Mouse (Mus musculus): ENCODE results near the gene Rbfox2.

Rbfox2 gene

GRCm38 (mm10) chr15:77331444-77331843 is 24.6 kb upstream of the Rbfox2 start:
- no peak for DNase-seq (ENCODE audit: low spot score in 2 of 2)

- no peak for DNase-seq (ENCODE audit: low spot score in 2 of 2)
Observed at GRCm38 (mm10) chr15:77329681-77330180, 22.9 kb upstream of the Rbfox2 start.

- DNase-seq (ENCODE audit: low spot score in 2 of 2), result no peak
Observed at GRCm38 (mm10) chr15:77326361-77326760, 19.6 kb upstream of the Rbfox2 start.

- DNase-seq (ENCODE audit: low spot score in 2 of 2), result no peak
Observed at GRCm38 (mm10) chr15:77324426-77324825, 17.6 kb upstream of the Rbfox2 start.

- DNase-seq (ENCODE audit: low spot score in 2 of 2), result no peak
Observed at GRCm38 (mm10) chr15:77323226-77323625, 16.4 kb upstream of the Rbfox2 start.

GRCm38 (mm10) chr15:77313701-77314100 is 6.9 kb upstream of the Rbfox2 start:
- DNase-seq (ENCODE audit: low spot score in 2 of 2), result no peak

GRCm38 (mm10) chr15:77312796-77313195 is 6.0 kb upstream of the Rbfox2 start:
- no peak for DNase-seq (ENCODE audit: low spot score in 2 of 2)

- no peak for DNase-seq (ENCODE audit: low spot score in 2 of 2)
Observed at GRCm38 (mm10) chr15:77307767-77308495, 1.1 kb upstream of the Rbfox2 start.

GRCm38 (mm10) chr15:77305852-77306546 is 805 bp downstream of the Rbfox2 start:
- DNase-seq (ENCODE audit: low spot score in 2 of 2), result no peak

- DNase-seq (ENCODE audit: low spot score in 2 of 2), result no peak
Observed at GRCm38 (mm10) chr15:77304960-77305359, 1.8 kb downstream of the Rbfox2 start.

GRCm38 (mm10) chr15:77301122-77301521 is 5.7 kb downstream of the Rbfox2 start:
- no peak for DNase-seq (ENCODE audit: low spot score in 2 of 2)

GRCm38 (mm10) chr15:77298564-77298963 is 8.2 kb downstream of the Rbfox2 start:
- DNase-seq (ENCODE audit: low spot score in 2 of 2), result no peak

- no peak for DNase-seq (ENCODE audit: low spot score in 2 of 2)
Observed at GRCm38 (mm10) chr15:77296635-77297034, 10.2 kb downstream of the Rbfox2 start.

- DNase-seq (ENCODE audit: low spot score in 2 of 2), result no peak
Observed at GRCm38 (mm10) chr15:77293493-77293892, 13.3 kb downstream of the Rbfox2 start.

- DNase-seq (ENCODE audit: low spot score in 2 of 2), result no peak
Observed at GRCm38 (mm10) chr15:77292381-77292780, 14.4 kb downstream of the Rbfox2 start.

- DNase-seq (ENCODE audit: low spot score in 2 of 2), result no peak
Observed at GRCm38 (mm10) chr15:77291471-77291870, 15.3 kb downstream of the Rbfox2 start.

- no peak for DNase-seq (ENCODE audit: low spot score in 2 of 2)
Observed at GRCm38 (mm10) chr15:77290352-77290751, 16.5 kb downstream of the Rbfox2 start.

- DNase-seq (ENCODE audit: low spot score in 2 of 2), result no peak
Observed at GRCm38 (mm10) chr15:77280130-77280529, 26.7 kb downstream of the Rbfox2 start.

- no peak for DNase-seq (ENCODE audit: low spot score in 2 of 2)
Observed at GRCm38 (mm10) chr15:77278825-77279224, 28.0 kb downstream of the Rbfox2 start.

GRCm38 (mm10) chr15:77276838-77277725 is 29.7 kb downstream of the Rbfox2 start:
- no peak for DNase-seq (ENCODE audit: low spot score in 2 of 2)

- DNase-seq (ENCODE audit: low spot score in 2 of 2), result no peak
Observed at GRCm38 (mm10) chr15:77276300-77276699, 30.5 kb downstream of the Rbfox2 start.

GRCm38 (mm10) chr15:77275572-77275971 is 31.2 kb downstream of the Rbfox2 start:
- DNase-seq (ENCODE audit: low spot score in 2 of 2), result no peak

Measured in spleen, postnatal 10 days (tissue).